Mouse (Mus musculus) hindbrain, postnatal 0 days (tissue): ENCODE data around the gene Dlg2. TPM values are rescaled to one million over a fixed set of nuclear protein-coding genes. Genes with fewer than 3 reads are reported as not detected.
A peak's percentile ranks its signal among the peaks of the same experiment; 100 is the strongest.

ENCODE experiments used
- ATAC-seq: fragments of 200-750 bp; cut with Nextera tagmentation; 2 replicates; pipeline ENCODE4 v1.8.0; 2017; ENCODE audit warnings: mild to moderate bottlenecking, moderate TSS enrichment, moderate library complexity
- DNase-seq: peaks from one replicate; pipeline ENCODE4 v3.0.0-alpha.2; 2015; ENCODE audit warnings: low spot score
- H3K27ac ChIP-seq: fragments of 300-500 bp; sonication (generic); 2 replicates; pipeline ENCODE4 v1.5.1; 2014; ENCODE audit warnings: mild to moderate bottlenecking
- H3K27me3 ChIP-seq: fragments of 300-500 bp; sonication (generic); 2 replicates; pipeline ENCODE4 v1.6.1; 2014; ENCODE audit warnings: low read length, mixed read lengths; ENCODE audit not compliant: insufficient read depth
- H3K36me3 ChIP-seq: fragments of 300-500 bp; sonication (generic); 2 replicates; pipeline ENCODE4 v1.6.1; 2014; ENCODE audit warnings: low read length, mixed read lengths; ENCODE audit not compliant: insufficient read depth
- H3K4me1 ChIP-seq: fragments of 300-500 bp; sonication (generic); 2 replicates; pipeline ENCODE4 v1.6.1; 2014; ENCODE audit warnings: antibody characterized with exemption, low read length, mixed read lengths; ENCODE audit not compliant: insufficient read depth
- H3K4me2 ChIP-seq: fragments of 300-500 bp; sonication (generic); 2 replicates; pipeline ENCODE4 v1.6.1; 2014; ENCODE audit warnings: low read depth, mild to moderate bottlenecking, low read length, moderate library complexity, mixed read lengths
- H3K4me3 ChIP-seq: fragments of 300-500 bp; sonication (generic); 2 replicates; pipeline ENCODE4 v1.5.1; 2014; ENCODE audit warnings: low read length
- H3K9ac ChIP-seq: fragments of 300-500 bp; sonication (generic); replicated peaks from 2 replicates; pipeline ENCODE4 v1.6.1; 2014; ENCODE audit warnings: mild to moderate bottlenecking, low read length, moderate library complexity, mixed read lengths
- H3K9me3 ChIP-seq: fragments of 300-500 bp; sonication (generic); 2 replicates; pipeline ENCODE4 v1.6.1; 2016; ENCODE audit warnings: low read length, mixed read lengths
- CTCF ChIP-seq: IDR thresholded peaks from 2 replicates; pipeline ENCODE4 v1.5.1; 2016; ENCODE audit warnings: antibody characterized with exemption, control low read depth, low read depth
- WGBS: fragments of 180-500 bp; shearing (Covaris S2); extraction: QIAGEN DNeasy Blood & Tissue Kit; methylation state at CpG from one replicate; pipeline ENCODE4 v1.1.7; 2014; 5-methylcytosine and 5-hydroxymethylcytosine counted together
- polyA plus RNA-seq: library from polyadenylated mRNA; unstranded; fragments of >200 nt; fragmentation: Nextera tagmentation; extraction: Ambion mirVana; gene quantifications from 2 replicates; pipeline ENCODE4 v1.2.1, GENCODE M21; 2015
- total RNA-seq: library from RNA; depleted of rRNA; stranded (reverse); fragments of >200 nt; gene quantifications from 2 replicates; pipeline ENCODE4 v1.2.3, GENCODE M21; 2014

Gene Dlg2
- total and polyA plus RNA-seq, 2 experiments from 2014 or later, result 20.4 to 113 TPM

- Histone ChIP-seq H3K4me1 (no peaks in the 10 kb centered on the region), H3K9me3 (no peaks in the 10 kb centered on the region), H3K27ac (no peak overlapping the region), H3K9ac (no peak overlapping the region), H3K4me3 (no peak overlapping the region), H3K36me3 (no peaks in the 10 kb centered on the region), H3K4me2 (no peak overlapping the region), H3K27me3 (no peaks in the 10 kb centered on the region)
- no peak for TF ChIP-seq CTCF
- DNase-seq (no peak), ATAC-seq (no peak)
- 68% methylated on average over 3 of the region's 3 CpGs for whole genome bisulfite sequencing
These were observed 1674.3 kb downstream of the Dlg2 start for GRCm38 (mm10) chr7:92150768-92151167.

- Histone ChIP-seq H3K9ac (no peak overlapping the region), H3K4me1 (no peaks in the 10 kb centered on the region), H3K27me3 (no peaks in the 10 kb centered on the region), H3K36me3 (no peaks in the 10 kb centered on the region), H3K4me2 (no peak overlapping the region), H3K27ac (no peak overlapping the region), H3K4me3 (no peak overlapping the region), H3K9me3 (no peaks in the 10 kb centered on the region)
- TF ChIP-seq CTCF, result no peak
- ATAC-seq, result no peak
- no peak for DNase-seq
These were observed 1678.1 kb downstream of the Dlg2 start for GRCm38 (mm10) chr7:92154603-92155002.

DNA sequence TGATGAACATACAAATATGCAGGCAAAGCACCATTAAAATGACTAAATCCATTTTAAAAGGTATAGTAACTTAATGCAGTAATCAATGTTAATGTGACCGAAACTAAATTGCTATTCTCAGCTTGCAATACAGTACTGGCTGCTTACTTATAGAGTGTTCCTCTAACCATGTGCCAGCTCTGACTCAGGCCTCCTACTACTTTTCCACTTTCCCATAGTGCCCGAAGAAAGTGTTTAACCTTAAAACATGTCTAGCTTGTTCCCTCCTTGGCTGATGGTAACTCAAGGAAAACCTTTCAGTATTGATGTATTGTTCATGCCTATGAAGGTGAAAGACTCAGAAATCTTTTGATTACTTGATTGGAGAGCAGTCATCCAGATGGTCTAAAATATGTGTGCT, 1686.7 kb downstream of the Dlg2 start:
- Histone ChIP-seq H3K4me3 (no peak overlapping the region), H3K27ac (no peak overlapping the region), H3K4me1 (no peaks in the 10 kb centered on the region), H3K9me3 (no peaks in the 10 kb centered on the region), H3K9ac (no peak overlapping the region), H3K36me3 (no peaks in the 10 kb centered on the region), H3K4me2 (no peak overlapping the region), H3K27me3 (no peaks in the 10 kb centered on the region)
- 97% methylated on average over 2 of the region's 2 CpGs for WGBS
- DNase-seq (no peak), ATAC-seq (no peak)
- no peak for TF ChIP-seq CTCF

DNA sequence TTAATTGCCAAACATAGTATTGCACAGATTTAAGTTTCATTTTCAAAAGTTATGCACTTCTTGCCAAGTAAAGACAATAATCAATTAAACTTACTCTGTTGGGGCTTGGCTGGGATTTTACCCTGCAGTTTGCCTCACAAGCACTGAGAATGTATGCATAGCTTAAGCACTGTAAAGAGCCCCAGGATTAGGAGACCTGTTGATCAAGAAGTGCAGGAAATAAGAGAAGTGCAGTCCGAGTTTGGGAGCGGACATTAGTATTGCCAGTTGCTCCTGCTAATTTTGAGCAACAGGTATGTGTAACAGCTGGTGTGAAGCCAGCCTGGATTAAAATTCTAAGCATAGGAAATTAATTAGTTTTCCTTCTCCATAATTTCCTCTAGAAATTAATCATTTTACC, 1687.8 kb downstream of the Dlg2 start:
- ATAC-seq (no peak), DNase-seq (no peak)
- Histone ChIP-seq H3K27ac (no peak overlapping the region), H3K9me3 (no peaks in the 10 kb centered on the region), H3K4me2 (no peak overlapping the region), H3K4me1 (no peaks in the 10 kb centered on the region), H3K9ac (no peak overlapping the region), H3K27me3 (no peaks in the 10 kb centered on the region), H3K36me3 (no peaks in the 10 kb centered on the region), H3K4me3 (no peak overlapping the region)
- WGBS, result 76% methylated on average over 2 of the region's 2 CpGs
- no peak for TF ChIP-seq CTCF

DNA sequence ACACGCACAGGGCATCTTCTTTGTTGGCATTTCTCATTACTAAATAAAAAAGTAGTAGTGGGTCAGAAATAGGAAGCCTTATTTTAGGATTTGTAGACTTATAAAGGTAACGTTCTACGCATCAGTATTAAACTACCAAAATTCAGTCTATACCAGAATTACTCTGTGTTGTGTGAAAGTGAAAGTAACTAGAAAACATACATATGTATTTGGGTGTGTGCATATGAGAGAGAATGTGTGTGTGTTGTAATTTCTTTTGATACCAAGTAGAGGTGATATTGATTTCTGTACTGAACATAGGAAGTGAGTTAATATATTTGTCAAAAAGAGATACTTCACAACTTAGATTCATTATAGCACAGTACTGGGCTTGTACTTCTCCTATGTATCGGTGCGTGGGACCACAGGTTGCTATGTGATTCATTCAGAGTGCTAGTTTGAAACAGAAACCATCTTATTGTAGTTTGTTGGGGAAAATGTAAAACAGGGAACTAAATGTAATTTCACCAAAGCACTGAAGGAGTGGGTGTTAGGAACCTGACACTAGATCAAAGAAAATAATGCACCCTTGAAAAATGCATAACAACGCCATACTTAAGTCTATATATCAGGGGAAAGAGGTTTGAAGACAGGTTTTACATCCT, 1688.5 kb downstream of the Dlg2 start:
- ATAC-seq, result no peak
- DNase-seq, result no peak
- Histone ChIP-seq H3K27ac (no peak overlapping the region), H3K9ac (no peak overlapping the region), H3K9me3 (no peaks in the 10 kb centered on the region), H3K36me3 (no peaks in the 10 kb centered on the region), H3K4me1 (no peaks in the 10 kb centered on the region), H3K27me3 (no peaks in the 10 kb centered on the region), H3K4me2 (no peak overlapping the region), H3K4me3 (no peak overlapping the region)
- TF ChIP-seq CTCF, result no peak
- WGBS, result 87% methylated on average over 6 of the region's 6 CpGs

- no peak for ATAC-seq
- Histone ChIP-seq H3K36me3 (no peaks in the 10 kb centered on the region), H3K4me1 (peaks cover 6% of the 10 kb centered on the region; the same call in 1 of the 2 replicates), H3K27ac (no peak overlapping the region), H3K9ac (no peak overlapping the region), H3K27me3 (no peaks in the 10 kb centered on the region), H3K9me3 (no peaks in the 10 kb centered on the region), H3K4me2 (peak overlapping the region; percentile 63), H3K4me3 (no peak overlapping the region; the same call in 1 of the 2 replicates)
- DNase-seq, result no peak
- TF ChIP-seq CTCF, result no peak
- 54% methylated on average over 5 of the region's 5 CpGs for WGBS
These were observed 1703.6 kb downstream of the Dlg2 start for GRCm38 (mm10) chr7:92180029-92180428.
